Mouse (Mus musculus) liver, embryonic 14.5 days (tissue): ENCODE data around the gene Boll.

Experiments
- CTCF ChIP-seq: IDR thresholded peaks from 2 replicates; pipeline ENCODE4 v1.5.1; 2016; ENCODE audit warnings: antibody characterized with exemption, low read depth, control low read depth
- EP300 ChIP-seq: IDR thresholded peaks from 2 replicates; pipeline ENCODE4 v1.6.1; 2016; ENCODE audit warnings: antibody characterized with exemption, low read depth

GRCm38 (mm10) chr1:55217191-55217590 is 146.1 kb downstream of the Boll start:
- TF ChIP-seq CTCF = no peak
- no peak for TF ChIP-seq EP300
